ENCODE assay signal across 24 mouse cellular contexts in genomic region chr8:106260894-106261293, GRCm38 (mm10).
"Had no signal": no experiment of that assay in that cellular context is flagged by ENCODE, and none has a peak within 500 bp of the region (broad histone marks: within the 10 kb centered on the region; RNA-seq: fewer than 3 reads in every experiment).

No protein-coding gene starts in this region.

- H3K27me3 ChIP-seq: limb, embryonic 13.5 days; liver, embryonic 12.5 days; liver, embryonic 15.5 days; lung, embryonic 15.5 days had no signal

- ATAC-seq: intestine, postnatal 0 days; liver, embryonic 12.5 days had no signal

- DNase-seq: kidney, adult 2 months; kidney, postnatal 25 days; layer of hippocampus, adult 9-11 months; liver; lung, adult 18-20 months; lung, postnatal 10 days; lung, postnatal 36 days; right cerebral cortex, adult 18-20 months; right cerebral cortex, postnatal 14 days; right cerebral cortex, postnatal 4 days; thymus, adult 2 months; thymus, postnatal 14 days; thymus, postnatal 4 days had no signal

- H3K4me2 ChIP-seq: limb, embryonic 13.5 days; liver, embryonic 12.5 days; liver, embryonic 15.5 days; lung, embryonic 15.5 days had no signal

- H3K9me3 ChIP-seq: limb, embryonic 10.5 days; limb, embryonic 13.5 days; liver, embryonic 12.5 days; liver, embryonic 15.5 days; lung, embryonic 15.5 days; megakaryocyte, embryonic 14.5 days; midbrain, embryonic 10.5 days had no signal

- H3K4me3 ChIP-seq: layer of hippocampus, adult 2 months; limb, embryonic 10.5 days; limb, embryonic 13.5 days; liver, embryonic 12.5 days; liver, embryonic 15.5 days; lung, embryonic 15.5 days; megakaryocyte, embryonic 14.5 days; midbrain, embryonic 10.5 days had no signal

- H3K9ac ChIP-seq: limb, embryonic 13.5 days; liver, embryonic 12.5 days; liver, embryonic 15.5 days; lung, embryonic 15.5 days had no signal

- H3K4me1 ChIP-seq: liver, embryonic 15.5 days; lung, embryonic 15.5 days had no signal

- H3K27ac ChIP-seq: kidney, postnatal 0 days; layer of hippocampus, adult 2 months; limb, embryonic 10.5 days; limb, embryonic 13.5 days; liver, embryonic 12.5 days; liver, embryonic 15.5 days; lung, embryonic 15.5 days; midbrain, embryonic 10.5 days; stomach, postnatal 0 days had no signal

- H3K36me3 ChIP-seq: lung, embryonic 15.5 days had no signal
